Mouse (Mus musculus): ENCODE measurements around the gene Ccna1.

Ccna1 gene

GRCm38 (mm10) chr3:55065738-55066665 lies 10.7 kb upstream of the Ccna1 start:
- DNase-seq (ENCODE audit: low spot score): no peak

GRCm38 (mm10) chr3:55064396-55064795 lies 9.1 kb upstream of the Ccna1 start:
- DNase-seq (ENCODE audit: low spot score): no peak

DNA sequence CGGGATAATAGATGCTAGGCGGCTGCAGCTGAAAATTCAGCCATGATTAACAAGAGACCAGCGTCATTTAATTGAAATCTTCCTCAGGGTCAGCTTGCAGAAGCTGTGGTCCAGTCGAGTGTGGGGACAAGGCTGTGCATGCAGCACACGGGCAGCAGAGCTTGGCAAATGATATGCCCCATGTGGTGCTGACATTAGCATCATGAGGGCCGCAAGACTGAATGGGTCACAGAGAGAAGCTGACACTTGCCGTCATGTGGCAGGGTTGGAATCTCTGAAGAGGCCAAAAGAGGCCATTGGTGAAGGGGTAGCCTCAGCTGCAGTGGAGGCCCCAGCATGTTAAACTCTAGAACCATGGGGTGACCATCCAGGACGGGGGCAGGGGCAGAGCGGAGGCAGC lies 7.4 kb upstream of the Ccna1 start:
- no peak for DNase-seq (ENCODE audit: low spot score)

- no peak for DNase-seq (ENCODE audit: low spot score)
Measured at GRCm38 (mm10) chr3:55056376-55056775, 1.1 kb upstream of the Ccna1 start.

- no peak for DNase-seq (ENCODE audit: low spot score)
Measured at GRCm38 (mm10) chr3:55055747-55056120, 433 bp upstream of the Ccna1 start.

- DNase-seq (ENCODE audit: low spot score): no peak
Measured at GRCm38 (mm10) chr3:55054231-55054630, 1.1 kb downstream of the Ccna1 start.

DNA sequence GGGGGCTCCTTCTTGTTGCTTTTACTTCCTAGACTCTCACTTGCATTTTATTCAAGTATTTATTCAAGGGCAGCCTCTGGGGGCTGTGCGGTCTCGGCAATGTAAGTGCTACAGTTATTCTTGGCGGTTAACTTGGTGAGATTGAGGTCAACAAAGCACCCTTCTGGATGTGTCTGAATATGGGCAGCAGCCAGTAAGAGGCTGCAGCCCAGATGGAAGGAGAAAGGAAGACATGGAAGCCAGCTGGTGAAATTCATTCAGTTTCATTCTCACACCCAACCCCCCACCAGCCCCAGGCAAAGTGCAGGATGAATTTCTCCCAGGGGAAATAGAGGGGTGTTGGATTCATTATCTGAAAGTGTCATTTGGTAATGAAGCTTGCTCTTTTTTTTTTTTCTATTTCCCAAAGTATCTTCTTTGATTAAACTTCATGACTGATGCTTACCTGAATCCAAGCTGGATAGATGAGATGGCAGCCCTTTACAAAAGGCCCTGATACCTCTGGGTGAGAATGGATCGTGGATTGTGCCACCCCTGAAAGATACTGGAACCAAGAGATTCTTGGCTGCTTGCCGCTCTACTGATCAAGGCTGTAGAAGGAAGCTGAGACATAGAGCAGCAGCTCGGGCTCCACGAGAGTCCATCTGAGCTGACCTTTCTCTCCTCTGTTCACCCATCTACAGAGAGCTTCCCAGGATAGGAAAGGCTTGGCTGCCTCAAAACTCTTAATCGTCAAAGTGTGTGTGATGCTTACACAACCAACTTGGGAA lies 10.5 kb downstream of the Ccna1 start:
- DNase-seq (ENCODE audit: low spot score): no peak

GRCm38 (mm10) chr3:55037608-55038007 lies 17.7 kb downstream of the Ccna1 start:
- no peak for DNase-seq (ENCODE audit: low spot score)

DNA sequence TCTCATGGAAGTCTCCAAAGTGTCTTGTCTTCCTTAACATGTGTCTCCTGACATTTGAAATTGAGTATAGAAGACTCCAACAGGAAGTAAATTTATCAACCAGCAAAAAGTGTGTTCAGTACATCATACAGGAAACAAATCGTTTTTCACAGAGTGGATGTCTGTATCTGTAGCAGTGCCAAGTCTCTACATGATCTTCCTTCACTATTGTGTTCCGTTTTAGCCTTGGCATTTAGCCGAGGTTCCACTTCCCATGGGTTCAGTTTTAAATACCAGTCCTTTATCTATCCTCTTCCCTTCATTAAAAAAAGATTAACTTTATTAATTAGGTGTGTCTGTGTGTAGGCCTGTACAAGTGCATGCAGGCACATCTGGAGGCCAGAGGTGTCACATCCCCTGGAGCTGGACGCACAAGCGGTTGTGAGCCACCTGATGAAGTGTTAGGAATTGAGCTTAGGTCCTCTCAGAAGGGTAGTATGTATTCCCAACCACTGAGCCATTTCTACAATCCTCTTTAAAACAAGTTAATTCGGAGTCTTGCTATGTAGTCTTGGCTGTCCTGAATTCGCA lies 27.9 kb downstream of the Ccna1 start:
- DNase-seq (ENCODE audit: low spot score): no peak

DNA sequence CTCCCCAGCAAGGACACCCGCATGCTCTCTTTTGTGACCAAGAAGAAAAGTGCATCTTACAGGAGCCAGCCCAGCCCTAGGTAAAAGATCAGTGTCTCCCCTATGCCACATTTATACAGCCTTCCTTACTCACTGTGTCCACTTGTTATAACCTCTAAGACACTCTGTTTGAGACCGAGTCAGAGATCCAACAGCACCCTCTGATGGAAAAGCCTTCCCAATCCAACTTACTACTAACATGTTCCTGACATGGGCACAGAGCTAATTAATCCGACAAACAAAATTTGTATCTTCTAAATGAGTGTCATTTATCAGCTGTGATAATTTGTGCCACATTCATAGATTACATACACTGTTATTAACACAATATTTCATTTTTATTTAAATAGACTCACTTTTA lies 29.8 kb downstream of the Ccna1 start:
- no peak for DNase-seq (ENCODE audit: low spot score)

GRCm38 (mm10) chr3:55023347-55023746 lies 32.0 kb downstream of the Ccna1 start:
- DNase-seq (ENCODE audit: low spot score): no peak

DNA sequence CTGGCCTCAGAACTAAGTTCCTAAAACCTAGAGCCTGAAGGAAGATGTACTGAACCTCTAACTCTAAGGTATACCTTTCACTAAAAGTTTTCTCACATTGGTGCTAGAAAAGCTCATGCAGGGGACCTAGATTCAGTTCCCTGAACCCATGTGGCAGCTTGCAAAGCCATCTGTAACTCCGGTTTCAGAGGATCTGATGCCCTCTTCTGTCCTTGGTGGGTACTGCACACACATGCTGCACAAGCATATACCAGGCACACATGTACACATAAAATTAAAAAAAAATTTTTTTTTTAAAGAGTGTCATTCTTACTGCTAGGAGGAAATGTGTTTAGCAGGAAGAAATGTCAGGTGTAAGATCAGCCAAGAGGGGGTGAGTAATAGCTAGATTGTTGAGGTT lies 33.1 kb downstream of the Ccna1 start:
- no peak for DNase-seq (ENCODE audit: low spot score)

DNA sequence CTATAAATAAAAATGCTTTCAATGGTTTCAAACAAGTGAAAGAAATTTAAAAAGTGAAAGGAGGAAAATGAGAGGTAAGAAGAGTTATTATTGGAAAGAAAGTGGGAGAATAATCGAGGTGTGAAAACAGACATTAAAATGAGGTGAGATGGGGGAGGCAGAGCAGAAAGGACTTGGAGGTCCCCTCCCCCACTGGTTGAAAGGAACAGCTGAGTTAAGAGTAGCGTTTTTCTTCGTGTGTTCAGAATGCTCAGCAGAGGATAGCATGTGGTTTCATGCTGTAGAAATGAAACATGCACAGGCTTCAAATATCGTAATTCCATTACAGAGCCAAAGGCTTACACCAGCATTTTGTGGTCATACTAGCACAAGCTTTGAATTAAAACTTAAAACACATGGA lies 42.8 kb downstream of the Ccna1 start:
- no peak for DNase-seq (ENCODE audit: low spot score)

DNA sequence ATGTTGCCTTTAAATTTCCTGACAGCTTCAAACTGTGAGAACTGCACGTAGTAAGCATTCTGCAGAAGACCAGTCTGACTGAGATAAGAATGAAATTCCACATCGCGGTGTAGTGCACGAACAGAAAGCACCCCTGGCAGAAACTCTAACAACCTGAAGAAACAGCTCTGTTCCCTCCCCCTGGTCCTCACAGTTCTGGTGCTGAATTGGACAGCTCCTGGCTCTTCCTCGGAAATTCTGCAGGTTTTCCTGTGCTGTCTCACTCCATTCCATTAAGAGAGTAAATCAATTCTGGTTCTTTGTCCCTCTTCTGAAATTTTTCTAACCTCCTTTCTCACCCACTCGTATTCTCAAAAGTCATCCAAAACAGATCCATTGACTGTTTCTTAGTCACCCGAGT lies 43.6 kb downstream of the Ccna1 start:
- no peak for DNase-seq (ENCODE audit: low spot score)

DNA sequence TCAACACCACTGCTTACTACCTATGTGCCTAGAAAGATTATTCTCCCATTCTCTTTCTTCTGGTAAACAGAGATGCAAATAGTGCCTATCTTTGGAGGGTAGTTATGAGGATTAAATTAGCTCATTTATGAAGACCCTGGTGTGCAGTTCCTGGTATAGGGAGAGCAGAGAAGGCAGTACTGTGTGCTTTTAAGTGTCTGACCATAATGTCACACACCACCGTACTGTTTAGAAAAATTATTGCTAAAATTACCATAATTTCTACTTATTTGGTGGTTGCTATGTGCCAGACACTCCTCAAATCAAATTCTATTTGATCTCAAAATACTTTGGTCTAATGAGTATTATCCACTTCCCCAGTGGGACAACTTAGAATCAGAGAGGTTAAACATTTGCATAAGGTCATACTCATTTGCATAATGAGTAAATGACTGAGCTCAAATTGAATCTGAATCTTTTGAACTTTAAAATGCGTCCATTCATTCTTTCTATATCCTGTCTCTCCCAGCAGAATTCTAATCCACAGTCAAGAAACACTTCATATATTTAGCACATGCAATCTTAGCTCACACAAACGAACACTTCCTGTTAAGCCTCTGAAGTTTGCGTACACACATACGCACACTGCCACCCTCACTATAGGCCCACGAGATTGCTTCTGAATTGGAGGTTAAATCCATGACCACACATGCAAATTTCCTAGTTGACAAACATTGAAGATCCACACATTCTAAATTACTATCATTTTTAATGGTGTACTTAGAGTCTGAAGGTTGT lies 46.1 kb downstream of the Ccna1 start:
- DNase-seq (ENCODE audit: low spot score): no peak

- no peak for DNase-seq (ENCODE audit: low spot score)
Measured at GRCm38 (mm10) chr3:55004036-55004435, 51.3 kb downstream of the Ccna1 start.

DNA sequence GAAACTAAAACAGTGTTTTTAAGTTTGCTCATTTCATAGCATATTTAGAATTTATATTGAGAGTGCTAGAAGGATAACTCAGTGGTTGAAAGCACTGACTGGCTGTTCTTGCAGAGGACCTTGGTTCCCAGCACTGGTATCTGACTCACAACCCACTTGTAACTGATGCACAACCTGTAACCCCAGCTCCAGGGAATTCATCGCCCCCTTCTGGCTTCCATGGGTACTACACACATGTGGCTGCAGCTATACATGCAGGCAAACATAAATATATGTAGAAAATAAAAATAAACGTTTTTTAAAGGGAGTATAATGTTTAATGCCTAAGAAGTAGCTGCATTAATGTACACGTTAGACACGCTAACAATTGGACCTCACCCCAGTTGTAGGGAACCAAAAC lies 53.6 kb downstream of the Ccna1 start:
- no peak for DNase-seq (ENCODE audit: low spot score)

Measured in layer of hippocampus, adult 9-10 months (tissue).